Mouse (Mus musculus) E14TG2a.4 (cell line): ENCODE measurements around the gene Spata25.

Experiments used
- H3K27me3 ChIP-seq: 2 replicates; pipeline ENCODE4 v1.6.1; 2014; ENCODE audit warnings: low read length, control low read depth; ENCODE audit not compliant: insufficient read depth
- H3K36me3 ChIP-seq: 2 replicates; pipeline ENCODE4 v1.6.1; 2014; ENCODE audit warnings: low read length, control low read depth; ENCODE audit not compliant: insufficient read depth
- H3K4me1 ChIP-seq: replicated peaks from 2 replicates; pipeline ENCODE4 v1.6.1; 2014; ENCODE audit warnings: low read depth, low read length, control low read depth
- H3K4me3 ChIP-seq: replicated peaks from 2 replicates; pipeline ENCODE4 v1.5.1; 2014; ENCODE audit warnings: mild to moderate bottlenecking, low read length
- H3K9me3 ChIP-seq: 2 replicates; pipeline ENCODE4 v1.6.1; 2014; ENCODE audit warnings: low read length, control low read depth
- CTCF ChIP-seq: conservative IDR thresholded peaks from 2 replicates; pipeline ENCODE4 v1.5.1; 2014; ENCODE audit warnings: low read length
- NANOG ChIP-seq: IDR thresholded peaks from 2 replicates; pipeline ENCODE4 v1.6.1; 2014; ENCODE audit warnings: borderline replicate concordance, low read length, mixed read lengths
- POU5F1 ChIP-seq: IDR thresholded peaks from 2 replicates; pipeline ENCODE4 v1.6.1; 2014; ENCODE audit warnings: low read length, borderline replicate concordance

The Spata25 gene

GRCm38 (mm10) chr2:164832748-164833301 lies 4.5 kb upstream of the Spata25 start, which contains the start of gene Ctsa:
Ctsa (plus strand) TSS chr2:164832873.
- Histone ChIP-seq H3K36me3 (peaks cover 52% of the 10 kb centered on the region), H3K9me3 (no peaks in the 10 kb centered on the region), H3K4me3 (peak within 1 kb of the TSS; percentile 91), H3K27me3 (no peaks in the 10 kb centered on the region), H3K4me1 (peaks cover 91% of the 10 kb centered on the region)
- TF ChIP-seq POU5F1: no peak
- 0 out of 2 replicates have a peak, but pooled peaks have one; percentile 2 for TF ChIP-seq CTCF
- TF ChIP-seq NANOG: no peak

GRCm38 (mm10) chr2:164832032-164832747 lies 3.9 kb upstream of the Spata25 start:
- Histone ChIP-seq H3K4me3 (peak overlapping the region; percentile 91), H3K27me3 (no peaks in the 10 kb centered on the region), H3K36me3 (peaks cover 53% of the 10 kb centered on the region), H3K4me1 (peaks cover 93% of the 10 kb centered on the region), H3K9me3 (no peaks in the 10 kb centered on the region)
- TF ChIP-seq POU5F1 (no peak), NANOG (no peak), CTCF (no peak)

GRCm38 (mm10) chr2:164831029-164831428 lies 2.7 kb upstream of the Spata25 start:
- Histone ChIP-seq H3K27me3 (no peaks in the 10 kb centered on the region), H3K4me1 (peaks cover 94% of the 10 kb centered on the region), H3K4me3 (no peak overlapping the region), H3K9me3 (no peaks in the 10 kb centered on the region), H3K36me3 (peaks cover 53% of the 10 kb centered on the region)
- no peak for TF ChIP-seq CTCF
- no peak for TF ChIP-seq NANOG
- no peak for TF ChIP-seq POU5F1

GRCm38 (mm10) chr2:164829090-164829489 lies 753 bp upstream of the Spata25 start:
- Histone ChIP-seq H3K4me1 (peaks cover 96% of the 10 kb centered on the region), H3K27me3 (no peaks in the 10 kb centered on the region), H3K9me3 (no peaks in the 10 kb centered on the region), H3K4me3 (0 out of 2 replicates have a peak overlapping the region, but pooled peaks have one; percentile 5), H3K36me3 (peaks cover 56% of the 10 kb centered on the region)
- TF ChIP-seq POU5F1 (no peak), NANOG (no peak), CTCF (no peak)

GRCm38 (mm10) chr2:164827146-164827850 lies 1.0 kb downstream of the Spata25 start:
- no peak for TF ChIP-seq POU5F1
- TF ChIP-seq NANOG: no peak
- TF ChIP-seq CTCF: no peak
- peaks cover 86% of the 10 kb centered on the region for H3K4me1 ChIP-seq
- peaks cover 56% of the 10 kb centered on the region for H3K36me3 ChIP-seq
- H3K27me3 ChIP-seq: no peaks in the 10 kb centered on the region
- H3K4me3 ChIP-seq: peak overlapping the region; percentile 93
- no peaks in the 10 kb centered on the region for H3K9me3 ChIP-seq

GRCm38 (mm10) chr2:164825521-164825920 lies 2.8 kb downstream of the Spata25 start:
- peaks cover 89% of the 10 kb centered on the region for H3K4me1 ChIP-seq
- H3K36me3 ChIP-seq: peaks cover 66% of the 10 kb centered on the region
- no peaks in the 10 kb centered on the region for H3K27me3 ChIP-seq
- H3K4me3 ChIP-seq: peak overlapping the region; percentile 93
- TF ChIP-seq CTCF (no peak), NANOG (no peak), POU5F1 (no peak)
- no peaks in the 10 kb centered on the region for H3K9me3 ChIP-seq

GRCm38 (mm10) chr2:164823969-164824368 lies 4.4 kb downstream of the Spata25 start:
- Histone ChIP-seq H3K36me3 (peaks cover 77% of the 10 kb centered on the region), H3K4me1 (peaks cover 89% of the 10 kb centered on the region), H3K4me3 (peak overlapping the region; percentile 93), H3K9me3 (no peaks in the 10 kb centered on the region), H3K27me3 (no peaks in the 10 kb centered on the region)
- TF ChIP-seq NANOG (peak; percentile 54; the same call in 1 of the 2 replicates), CTCF (no peak)

GRCm38 (mm10) chr2:164823181-164823585 lies 5.2 kb downstream of the Spata25 start:
- Histone ChIP-seq H3K36me3 (peaks cover 72% of the 10 kb centered on the region), H3K9me3 (no peaks in the 10 kb centered on the region), H3K4me3 (peak overlapping the region; percentile 93), H3K27me3 (no peaks in the 10 kb centered on the region), H3K4me1 (peaks cover 89% of the 10 kb centered on the region)
- TF ChIP-seq POU5F1: no peak
- no peak for TF ChIP-seq NANOG
- TF ChIP-seq CTCF: no peak
